Mouse (Mus musculus) midbrain, embryonic 14.5 days (tissue): ENCODE measurements around the gene Rhov. TPM values are rescaled to one million over a fixed set of nuclear protein-coding genes. Genes with fewer than 3 reads are reported as not detected.

ENCODE experiments used
- ATAC-seq: fragments of 200-750 bp; cut with Nextera tagmentation; 2 replicates; pipeline ENCODE4 v1.8.0; 2017; ENCODE audit warnings: moderate number of reproducible peaks, moderate library complexity; ENCODE audit not compliant: low FRiP score, low TSS enrichment
- DNase-seq: peaks from one replicate; pipeline ENCODE4 v3.0.0-alpha.2; 2015
- H3K27ac ChIP-seq: fragments of 300-500 bp; sonication (generic); replicated peaks from 2 replicates; pipeline ENCODE4 v1.5.1; 2014; ENCODE audit warnings: mild to moderate bottlenecking, low read depth, low read length, moderate library complexity
- H3K27me3 ChIP-seq: fragments of 300-500 bp; sonication (generic); 2 replicates; pipeline ENCODE4 v1.6.1; 2014; ENCODE audit warnings: low read length, control low read depth, mixed read lengths; ENCODE audit not compliant: control insufficient read depth, insufficient read depth
- H3K36me3 ChIP-seq: fragments of 300-500 bp; sonication (generic); 2 replicates; pipeline ENCODE4 v1.6.1; 2014; ENCODE audit warnings: low read length, control low read depth; ENCODE audit not compliant: control insufficient read depth, insufficient read depth
- H3K4me1 ChIP-seq: fragments of 300-500 bp; sonication (generic); 2 replicates; pipeline ENCODE4 v1.6.1; 2014; ENCODE audit warnings: mild to moderate bottlenecking, antibody characterized with exemption, low read length, control low read depth; ENCODE audit not compliant: control insufficient read depth, insufficient read depth
- H3K4me2 ChIP-seq: fragments of 300-500 bp; sonication (generic); 2 replicates; pipeline ENCODE4 v1.6.1; 2014; ENCODE audit warnings: mild to moderate bottlenecking, low read length, moderate library complexity
- H3K4me3 ChIP-seq: fragments of 300-500 bp; sonication (generic); replicated peaks from 2 replicates; pipeline ENCODE4 v1.5.1; 2014; ENCODE audit warnings: low read depth, low read length
- H3K9ac ChIP-seq: fragments of 300-500 bp; sonication (generic); replicated peaks from 2 replicates; pipeline ENCODE4 v1.6.1; 2014; ENCODE audit warnings: mild to moderate bottlenecking, low read length, moderate library complexity
- H3K9me3 ChIP-seq: fragments of 300-500 bp; sonication (generic); 2 replicates; pipeline ENCODE4 v1.6.1; 2016; ENCODE audit warnings: low read length, control low read depth, mixed read lengths; ENCODE audit not compliant: control insufficient read depth
- WGBS: fragments of 180-500 bp; shearing (Covaris S2); extraction: QIAGEN DNeasy Blood & Tissue Kit; methylation state at CpG from one replicate; pipeline ENCODE4 v1.1.7; 2014; 5-methylcytosine and 5-hydroxymethylcytosine counted together
- polyA plus RNA-seq: library from polyadenylated mRNA; unstranded; fragments of >200 nt; fragmentation: Nextera tagmentation; extraction: Ambion mirVana; gene quantifications from 2 replicates; pipeline ENCODE4 v1.2.1, GENCODE M21; 2014

Rhov gene
- polyA plus RNA-seq, 1 experiment from 2014 or later, result 19.9 TPM

GRCm38 (mm10) chr2:119240075-119240818 is 30.8 kb downstream of the Rhov start:
- no peaks in the 10 kb centered on the region for H3K36me3 ChIP-seq
- peaks cover 7% of the 10 kb centered on the region for H3K4me1 ChIP-seq
- ATAC-seq (no peak), DNase-seq (no peak)
- 58% methylated on average over 4 of the region's 4 CpGs for WGBS
- peaks cover 43% of the 10 kb centered on the region for H3K27me3 ChIP-seq
- no peak overlapping the region for H3K4me3 ChIP-seq
- no peak overlapping the region for H3K4me2 ChIP-seq
- no peaks in the 10 kb centered on the region for H3K9me3 ChIP-seq
- no peak overlapping the region for H3K27ac ChIP-seq
- H3K9ac ChIP-seq, result no peak overlapping the region

GRCm38 (mm10) chr2:119238671-119239070 is 32.4 kb downstream of the Rhov start:
- DNase-seq (no peak), ATAC-seq (no peak)
- WGBS, result 73% methylated on average over 2 of the region's 2 CpGs
- H3K4me3 ChIP-seq, result no peak overlapping the region
- H3K4me2 ChIP-seq, result no peak overlapping the region
- peaks cover 7% of the 10 kb centered on the region for H3K4me1 ChIP-seq
- no peak overlapping the region for H3K27ac ChIP-seq
- no peaks in the 10 kb centered on the region for H3K36me3 ChIP-seq
- H3K9ac ChIP-seq, result no peak overlapping the region
- H3K9me3 ChIP-seq, result no peaks in the 10 kb centered on the region
- peaks cover 45% of the 10 kb centered on the region for H3K27me3 ChIP-seq

DNA sequence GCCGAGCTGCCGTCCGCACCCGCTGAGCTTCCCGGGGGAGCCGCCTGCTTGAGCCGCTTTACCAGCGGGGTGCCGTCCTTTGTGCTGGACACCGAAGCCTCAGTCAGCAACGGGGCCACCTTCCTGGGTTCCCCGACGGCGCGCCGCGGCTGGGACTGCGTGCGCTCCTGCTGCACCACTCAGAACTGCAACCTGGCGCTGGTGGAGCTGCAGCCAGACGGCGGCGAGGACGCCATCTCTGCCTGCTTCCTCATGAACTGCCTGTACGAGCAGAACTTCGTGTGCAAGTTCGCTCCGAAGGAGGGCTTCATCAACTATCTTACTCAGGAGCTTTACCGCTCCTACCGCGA is 33.2 kb downstream of the Rhov start:
- H3K27me3 ChIP-seq, result peaks cover 45% of the 10 kb centered on the region
- under 1% methylated on average over 31 of the region's 31 CpGs for WGBS
- DNase-seq (peak; percentile 19), ATAC-seq (no peak)
- peak overlapping the region; percentile 56 for H3K4me2 ChIP-seq
- H3K9ac ChIP-seq, result no peak overlapping the region
- peak overlapping the region; percentile 34 for H3K4me3 ChIP-seq
- H3K9me3 ChIP-seq, result no peaks in the 10 kb centered on the region
- H3K27ac ChIP-seq, result no peak overlapping the region
- H3K36me3 ChIP-seq, result no peaks in the 10 kb centered on the region
- peaks cover 7% of the 10 kb centered on the region for H3K4me1 ChIP-seq

- peak within 1 kb of the TSS; percentile 23 for H3K9ac ChIP-seq
- no peaks in the 10 kb centered on the region for H3K36me3 ChIP-seq
- WGBS, result under 1% methylated on average over 72 of the region's 73 CpGs
- ATAC-seq, result no peak
- no peak within 1 kb of the TSS for H3K27ac ChIP-seq
- DNase-seq, result peak; percentile 7
- H3K4me2 ChIP-seq, result peak within 1 kb of the TSS; percentile 56
- no peaks in the 10 kb centered on the region for H3K9me3 ChIP-seq
- H3K27me3 ChIP-seq, result peaks cover 45% of the 10 kb centered on the region
- peak within 1 kb of the TSS; percentile 34 for H3K4me3 ChIP-seq
- peaks cover 7% of the 10 kb centered on the region for H3K4me1 ChIP-seq
Observed at GRCm38 (mm10) chr2:119237210-119237870, 33.7 kb downstream of the Rhov start, which contains the start of gene Spint1. TSS of gene Spint1 (plus strand) at chr2:119237362.

DNA sequence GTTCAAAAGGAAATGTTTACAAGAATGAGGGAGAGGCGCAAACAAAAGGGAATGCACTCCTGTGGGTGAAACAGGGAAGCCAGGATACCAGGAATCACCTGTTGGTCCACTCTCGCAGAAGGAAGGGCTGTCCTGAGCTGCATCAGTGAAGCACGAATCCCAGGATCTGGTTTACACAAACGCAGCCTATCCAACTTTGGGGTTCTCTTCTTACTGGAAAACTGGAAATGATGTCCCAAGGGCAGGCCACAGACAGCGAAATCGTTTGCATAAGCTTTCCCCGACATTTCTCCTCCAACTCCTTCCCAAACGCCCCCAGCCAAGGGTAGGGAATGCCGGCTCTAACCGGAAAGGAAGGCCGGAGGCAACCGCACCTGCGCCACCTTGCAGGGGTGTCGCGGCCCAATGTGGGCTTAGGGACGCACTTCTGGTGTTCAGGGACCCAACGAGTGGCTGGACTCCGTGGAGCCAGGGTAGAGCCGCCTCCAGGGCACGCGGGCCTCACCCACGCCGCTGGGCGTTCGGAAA is 34.3 kb downstream of the Rhov start:
- H3K36me3 ChIP-seq, result no peaks in the 10 kb centered on the region
- H3K27me3 ChIP-seq, result peaks cover 45% of the 10 kb centered on the region
- ATAC-seq (no peak), DNase-seq (peak; percentile 2)
- WGBS, result 5% methylated on average over 25 of the region's 25 CpGs
- H3K27ac ChIP-seq, result no peak overlapping the region
- H3K9me3 ChIP-seq, result no peaks in the 10 kb centered on the region
- peak overlapping the region; percentile 34 for H3K4me3 ChIP-seq
- H3K9ac ChIP-seq, result no peak overlapping the region
- H3K4me1 ChIP-seq, result peaks cover 7% of the 10 kb centered on the region
- peak overlapping the region; percentile 56 for H3K4me2 ChIP-seq

GRCm38 (mm10) chr2:119229775-119230704 is 41.0 kb downstream of the Rhov start, which contains the start of gene Ppp1r14d:
TSS of gene Ppp1r14d (minus strand) at chr2:119229906.
- H3K9me3 ChIP-seq, result no peaks in the 10 kb centered on the region
- no peak within 1 kb of the TSS for H3K27ac ChIP-seq
- peaks cover under 1% of the 10 kb centered on the region; the same call in 1 of the 2 replicates for H3K27me3 ChIP-seq
- no peaks in the 10 kb centered on the region for H3K4me1 ChIP-seq
- H3K9ac ChIP-seq, result no peak within 1 kb of the TSS
- H3K4me3 ChIP-seq, result no peak within 1 kb of the TSS
- no peak within 1 kb of the TSS for H3K4me2 ChIP-seq
- 76% methylated on average over 6 of the region's 6 CpGs for WGBS
- no peak for DNase-seq
- no peak for ATAC-seq
- no peaks in the 10 kb centered on the region for H3K36me3 ChIP-seq

Other genes with a start within 250 kb of the Rhov start
- 37.0 and 40.6 TPM in 2 replicates for gene Ccdc32, start 241.9 kb downstream of the Rhov start, polyA plus RNA-seq
- gene Rpusd2, start 236.5 kb downstream of the Rhov start, polyA plus RNA-seq, result 4.5 and 5.0 TPM in 2 replicates
- 7.1 and 11.4 TPM in 2 replicates for gene Knl1, start 224.2 kb downstream of the Rhov start, polyA plus RNA-seq
- gene Rad51, start 158.5 kb downstream of the Rhov start, polyA plus RNA-seq, result 6.8 and 12.2 TPM in 2 replicates
- gene Rmdn3, start 114.2 kb downstream of the Rhov start, polyA plus RNA-seq, result 43.8 and 45.7 TPM in 2 replicates
- 7.4 and 8.6 TPM in 2 replicates for gene Gchfr, start 103.5 kb downstream of the Rhov start, polyA plus RNA-seq
- 0.43 and 0.90 TPM in 2 replicates for gene Gm14137, start 96.8 kb downstream of the Rhov start, polyA plus RNA-seq
- gene Zfyve19, start 62.7 kb downstream of the Rhov start, polyA plus RNA-seq, result 57.3 and 58.7 TPM in 2 replicates
- 21.8 and 27.8 TPM in 2 replicates for gene Dnajc17, start 62.5 kb downstream of the Rhov start, polyA plus RNA-seq
- gene Ppp1r14d, start 41.4 kb downstream of the Rhov start, polyA plus RNA-seq, result not detected in 2 replicates
- gene Spint1, start 33.9 kb downstream of the Rhov start, polyA plus RNA-seq, result 0.26 and 0.74 TPM in 2 replicates
- gene Vps18, start 17.5 kb upstream of the Rhov start, polyA plus RNA-seq, result 19.3 and 22.6 TPM in 2 replicates
- gene Dll4, start 54.5 kb upstream of the Rhov start, polyA plus RNA-seq, result 4.0 and 4.4 TPM in 2 replicates
- 5.0 and 8.4 TPM in 2 replicates for gene Chac1, start 80.0 kb upstream of the Rhov start, polyA plus RNA-seq
- 6.1 and 6.5 TPM in 2 replicates for gene Ino80, start 206.4 kb upstream of the Rhov start, polyA plus RNA-seq